Mouse (Mus musculus) thymus, postnatal 0 days (tissue): ENCODE measurements around the gene Pdpk1. TPM values are rescaled to one million over a fixed set of nuclear protein-coding genes. Genes with fewer than 3 reads are reported as not detected.

Experiments used
- DNase-seq: peaks from one replicate; pipeline ENCODE4 v3.0.0-alpha.2; 2015; ENCODE audit warnings: low spot score
- polyA plus RNA-seq: library from polyadenylated mRNA; unstranded; fragments of >200 nt; fragmentation: Nextera tagmentation; extraction: Ambion mirVana; gene quantifications from 2 replicates; pipeline ENCODE4 v1.2.1, GENCODE M21; 2015

The Pdpk1 gene
- polyA plus RNA-seq, 1 experiment from 2014 or later: 62.0 TPM

DNA sequence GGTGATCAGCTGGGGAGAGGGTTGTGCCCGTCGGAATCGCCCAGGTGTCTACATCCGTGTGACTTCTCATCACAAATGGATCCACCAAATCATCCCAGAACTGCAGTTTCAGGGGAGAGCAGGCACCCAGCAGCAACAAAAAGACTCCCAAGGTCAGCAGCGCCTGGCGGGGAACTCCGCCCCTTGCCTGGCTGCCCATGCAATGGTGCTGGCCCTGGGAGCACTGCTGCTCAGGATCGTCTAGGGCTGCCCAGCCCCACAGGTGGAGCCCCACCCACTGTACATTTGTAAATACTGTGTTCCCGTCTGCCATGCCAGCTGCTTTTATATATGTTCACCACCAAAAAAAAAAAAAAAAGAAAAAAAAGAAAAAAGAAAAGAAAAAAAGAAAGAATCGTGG is 105.1 kb downstream of the Pdpk1 start:
- DNase-seq: no peak

DNA sequence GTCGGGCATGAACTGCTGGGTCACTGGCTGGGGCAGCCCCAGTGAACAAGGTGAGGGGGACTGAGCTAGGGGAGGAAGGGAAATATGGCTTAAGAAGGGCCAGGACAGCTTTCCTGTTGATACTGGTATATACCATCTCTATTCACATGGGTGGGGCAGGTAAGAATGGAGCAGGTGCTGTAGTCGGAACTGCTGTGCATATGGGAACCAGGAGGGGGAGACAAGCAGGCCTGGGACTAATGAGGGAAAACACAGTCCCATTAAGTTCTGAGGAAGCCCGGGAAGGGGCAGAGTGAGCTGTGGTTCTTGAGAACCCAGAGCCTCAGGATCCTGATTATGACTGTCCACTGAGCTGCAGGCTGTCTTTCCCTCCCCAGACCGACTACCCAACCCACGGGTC is 106.2 kb downstream of the Pdpk1 start:
- no peak for DNase-seq

DNA sequence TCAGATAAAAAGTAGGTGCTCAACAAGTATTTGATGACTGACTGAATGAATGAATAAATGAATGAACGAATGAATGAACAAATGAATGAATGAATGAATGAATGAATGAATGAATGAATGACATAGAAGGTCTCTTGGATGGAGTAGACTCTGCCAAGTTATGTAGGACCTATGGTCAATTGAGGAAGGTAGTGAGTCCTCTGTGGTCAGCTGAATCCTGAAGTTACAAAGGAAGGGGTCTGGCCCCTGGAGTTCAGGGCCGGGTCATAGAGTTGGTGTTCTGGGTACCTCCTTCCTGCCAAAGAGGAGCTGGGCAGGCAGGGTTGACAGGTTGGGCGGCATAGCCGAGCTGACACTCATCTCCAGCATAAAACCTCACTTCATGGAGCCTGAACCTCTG is 112.9 kb downstream of the Pdpk1 start, which contains the start of gene Prss27:
Gene Prss27 (plus strand): TSS at position 301 of the 400 bp plus-strand sequence.
- DNase-seq: no peak

- no peak for DNase-seq
Observed at GRCm38 (mm10) chr17:24037360-24037759, 113.4 kb downstream of the Pdpk1 start.

- DNase-seq: no peak
Observed at GRCm38 (mm10) chr17:24036954-24037353, 113.8 kb downstream of the Pdpk1 start.

GRCm38 (mm10) chr17:24035087-24035486 is 115.6 kb downstream of the Pdpk1 start:
- no peak for DNase-seq

GRCm38 (mm10) chr17:24030551-24030950 is 120.2 kb downstream of the Pdpk1 start:
- DNase-seq: no peak

DNA sequence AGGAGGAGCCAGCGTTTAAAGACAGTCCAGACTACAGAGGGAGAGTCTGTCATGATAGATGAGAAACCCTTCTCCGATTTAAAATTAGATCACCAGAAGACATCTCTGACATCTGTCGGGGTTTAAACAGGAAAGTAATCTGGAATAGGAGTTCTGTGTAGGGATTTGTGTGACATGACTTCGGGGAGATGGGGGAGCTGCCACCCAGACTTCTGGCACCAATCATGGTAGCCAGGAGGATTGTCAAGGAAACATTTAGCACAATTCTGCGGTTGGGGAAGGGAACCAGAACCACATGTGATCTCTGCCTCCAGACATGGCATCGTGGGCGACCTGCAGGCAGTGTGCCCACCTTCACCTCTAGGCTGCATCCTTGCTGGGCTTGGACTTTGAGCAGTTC is 121.2 kb downstream of the Pdpk1 start:
- DNase-seq: no peak

Other genes with a start within 250 kb of the Pdpk1 start
- gene Dcpp3, start 233.5 kb downstream of the Pdpk1 start, polyA plus RNA-seq: 1.9 and 3.2 TPM in 2 replicates
- 1.6 and 1.8 TPM in 2 replicates for gene Sbp, start 209.3 kb downstream of the Pdpk1 start, polyA plus RNA-seq
- 2.8 and 3.9 TPM in 2 replicates for gene Sbpl, start 195.7 kb downstream of the Pdpk1 start, polyA plus RNA-seq
- 0.65 and 0.77 TPM in 2 replicates for gene Prss30, start 170.4 kb downstream of the Pdpk1 start, polyA plus RNA-seq
- gene Prss22, start 152.8 kb downstream of the Pdpk1 start, polyA plus RNA-seq: 0.22 and 0.70 TPM in 2 replicates
- gene Prss27, start 112.8 kb downstream of the Pdpk1 start, polyA plus RNA-seq: 0.93 and 2.4 TPM in 2 replicates
- 36.1 and 36.3 TPM in 2 replicates for gene Kctd5, start 77.4 kb downstream of the Pdpk1 start, polyA plus RNA-seq
- gene Amdhd2, start 12.8 kb upstream of the Pdpk1 start, polyA plus RNA-seq: 27.3 and 29.8 TPM in 2 replicates
- 506 and 523 TPM in 2 replicates for gene Atp6v0c, start 18.8 kb upstream of the Pdpk1 start, polyA plus RNA-seq
- 1.4 and 1.5 TPM in 2 replicates for gene Tbc1d24, start 54.6 kb upstream of the Pdpk1 start, polyA plus RNA-seq
- gene Ntn3, start 58.6 kb upstream of the Pdpk1 start, polyA plus RNA-seq: 0.19 and 0.29 TPM in 2 replicates
- gene Tedc2, start 69.9 kb upstream of the Pdpk1 start, polyA plus RNA-seq: 6.9 and 8.0 TPM in 2 replicates
- 63.0 and 74.3 TPM in 2 replicates for gene Ccnf, start 100.6 kb upstream of the Pdpk1 start, polyA plus RNA-seq
- not detected in 2 replicates for gene Abca17, start 200.1 kb upstream of the Pdpk1 start, polyA plus RNA-seq
- 5.6 and 8.1 TPM in 2 replicates for gene Abca3, start 201.0 kb upstream of the Pdpk1 start, polyA plus RNA-seq